Mouse (Mus musculus): ENCODE measurements around the gene Dolpp1. TPM values are rescaled to one million over a fixed set of nuclear protein-coding genes. Genes with fewer than 3 reads are reported as not detected.

Gene Dolpp1
- 1 to 10 TPM; 7.0 to 7.3 TPM for total RNA-seq (2021)
- long read RNA-seq, experiment 1, transcript Dolpp1-201 (8 exons, 2,251 nt) = major isoform, 6 of 11 reads
- long read RNA-seq, experiment 1, partial matches to known transcripts = 1 of 11 reads
- long read RNA-seq, experiment 1, other reads (novel, unspliced or antisense) = 4 of 11 reads
- long read RNA-seq, experiment 2, transcript Dolpp1-201 (8 exons, 2,251 nt) = major isoform, 5 of 6 reads
- long read RNA-seq, experiment 2, partial matches to known transcripts = 0 of 6 reads
- long read RNA-seq, experiment 2, other reads (novel, unspliced or antisense) = 1 of 6 reads

GRCm38 (mm10) chr2:30392114-30392576 lies at the start of gene Dolpp1:
Gene Dolpp1, plus strand, starts transcription at chr2:30392254.
- intact Hi-C loops (cut with DNase I; ENCODE audit: low total_unique reads) = no loop called here
- DNase-seq = peak; percentile 98

- intact Hi-C loops (cut with DNase I; ENCODE audit: low total_unique reads) = no loop called here
- peak; percentile 1 for DNase-seq
Observed at GRCm38 (mm10) chr2:30342544-30342943, 49.5 kb upstream of the Dolpp1 start.

GRCm38 (mm10) chr2:30343601-30344137 lies 48.4 kb upstream of the Dolpp1 start:
- peak; percentile 5 for DNase-seq
- intact Hi-C loops (cut with DNase I; ENCODE audit: low total_unique reads) = no loop called here

- intact Hi-C loops (cut with DNase I; ENCODE audit: low total_unique reads) = no loop called here
- no peak for DNase-seq
Observed at GRCm38 (mm10) chr2:30345971-30346676, 45.9 kb upstream of the Dolpp1 start.

- intact Hi-C loops (cut with DNase I; ENCODE audit: low total_unique reads) = no loop called here
Observed at GRCm38 (mm10) chr2:30349196-30349595, 42.9 kb upstream of the Dolpp1 start.

GRCm38 (mm10) chr2:30351149-30351548 lies 40.9 kb upstream of the Dolpp1 start:
- intact Hi-C loops (cut with DNase I; ENCODE audit: low total_unique reads) = no loop called here

More at GRCm38 (mm10) chr2:30349196-30349595, 42.9 kb upstream of the Dolpp1 start:
- no peak for DNase-seq

GRCm38 (mm10) chr2:30355861-30356260 lies 36.2 kb upstream of the Dolpp1 start:
- intact Hi-C loops (cut with DNase I; ENCODE audit: low total_unique reads) = no loop called here
- DNase-seq = no peak

More at GRCm38 (mm10) chr2:30351149-30351548, 40.9 kb upstream of the Dolpp1 start:
- DNase-seq = no peak

GRCm38 (mm10) chr2:30356266-30356665 lies 35.8 kb upstream of the Dolpp1 start:
- intact Hi-C loops (cut with DNase I; ENCODE audit: low total_unique reads) = no loop called here
- no peak for DNase-seq

GRCm38 (mm10) chr2:30356906-30357305 lies 35.1 kb upstream of the Dolpp1 start:
- intact Hi-C loops (cut with DNase I; ENCODE audit: low total_unique reads) = no loop called here

GRCm38 (mm10) chr2:30357552-30358510 lies 34.2 kb upstream of the Dolpp1 start:
- intact Hi-C loops (cut with DNase I; ENCODE audit: low total_unique reads) = no loop called here

More at GRCm38 (mm10) chr2:30356906-30357305, 35.1 kb upstream of the Dolpp1 start:
- no peak for DNase-seq

GRCm38 (mm10) chr2:30358533-30359531 lies 33.2 kb upstream of the Dolpp1 start, which contains the start of gene Sh3glb2:
Gene Sh3glb2, minus strand, starts transcription at chr2:30359337.
- intact Hi-C loops (cut with DNase I; ENCODE audit: low total_unique reads) = no loop called here
- DNase-seq = peak; percentile 90

More at GRCm38 (mm10) chr2:30357552-30358510, 34.2 kb upstream of the Dolpp1 start:
- DNase-seq = no peak

- intact Hi-C loops (cut with DNase I; ENCODE audit: low total_unique reads) = no loop called here
- no peak for DNase-seq
Observed at GRCm38 (mm10) chr2:30360626-30361025, 31.4 kb upstream of the Dolpp1 start.

GRCm38 (mm10) chr2:30362865-30363264 lies 29.2 kb upstream of the Dolpp1 start:
- DNase-seq = no peak
- intact Hi-C loops (cut with DNase I; ENCODE audit: low total_unique reads) = no loop called here

- intact Hi-C loops (cut with DNase I; ENCODE audit: low total_unique reads) = no loop called here
- DNase-seq = peak; percentile 99
Observed at GRCm38 (mm10) chr2:30363773-30364650, 28.0 kb upstream of the Dolpp1 start, which contains the start of gene Miga2. Gene Miga2, plus strand, starts transcription at chr2:30364233.

GRCm38 (mm10) chr2:30365281-30366069 lies 26.6 kb upstream of the Dolpp1 start:
- no peak for DNase-seq
- intact Hi-C loops (cut with DNase I; ENCODE audit: low total_unique reads) = no loop called here

GRCm38 (mm10) chr2:30366203-30366602 lies 25.9 kb upstream of the Dolpp1 start:
- intact Hi-C loops (cut with DNase I; ENCODE audit: low total_unique reads) = no loop called here
- DNase-seq = no peak

Measured in gastrocnemius, postnatal 14 days (tissue).